Mouse (Mus musculus): Measurements from ENCODE around the gene Olfr20. TPM values are rescaled to one million over a fixed set of nuclear protein-coding genes. Genes with fewer than 3 reads are reported as not detected.

The Olfr20 gene
- total and polyA plus RNA-seq, 2 experiments = 1.8 TPM; not detected in 1

GRCm38 (mm10) chr11:73395374-73395773 lies 44.8 kb downstream of the Olfr20 start:
- TF ChIP-seq CTCF (IDR thresholded peaks at IDR 0.05; ENCODE audit: low read depth, low read length) (no peak), POLR2A (IDR thresholded peaks at IDR 0.05; ENCODE audit: extremely low read depth, insufficient read depth, low read length) (no peak)
- DNase-seq (ENCODE audit: extremely low read depth, low read depth, low spot score) = no peak
- Histone ChIP-seq H3K4me3 (ENCODE audit: insufficient read depth, low read depth, low read length) (no peak overlapping the region), H3K9ac (ENCODE audit: low read depth, low read length) (no peak overlapping the region), H3K4me1 (ENCODE audit: control insufficient read depth, insufficient read depth, low read length) (no peaks in the 10 kb centered on the region), H3K27me3 (ENCODE audit: control insufficient read depth, insufficient read depth, low read length) (no peaks in the 10 kb centered on the region), H3K27ac (replicated peaks; ENCODE audit: insufficient read depth, low read depth, low read length) (no peak overlapping the region), H3K36me3 (ENCODE audit: control insufficient read depth, insufficient read depth, low read length) (no peaks in the 10 kb centered on the region), H3K79me2 (ENCODE audit: control insufficient read depth, insufficient read depth, low read length) (no peaks in the 10 kb centered on the region)
- 63% methylated on average over 4 of the region's 4 CpGs for WGBS

- H3K4me1 ChIP-seq (ENCODE audit: control insufficient read depth, insufficient read depth, low read length) = no peaks in the 10 kb centered on the region
- no peaks in the 10 kb centered on the region for H3K27me3 ChIP-seq (ENCODE audit: control insufficient read depth, insufficient read depth, low read length)
- no peak within 1 kb of the TSS for H3K4me3 ChIP-seq (ENCODE audit: insufficient read depth, low read depth, low read length)
- TF ChIP-seq CTCF (IDR thresholded peaks at IDR 0.05; ENCODE audit: low read depth, low read length) (no peak), POLR2A (IDR thresholded peaks at IDR 0.05; ENCODE audit: extremely low read depth, insufficient read depth, low read length) (no peak)
- DNase-seq (ENCODE audit: extremely low read depth, low read depth, low spot score) = no peak
- H3K36me3 ChIP-seq (ENCODE audit: control insufficient read depth, insufficient read depth, low read length) = no peaks in the 10 kb centered on the region
- no peak within 1 kb of the TSS for H3K9ac ChIP-seq (ENCODE audit: low read depth, low read length)
- H3K79me2 ChIP-seq (ENCODE audit: control insufficient read depth, insufficient read depth, low read length) = no peaks in the 10 kb centered on the region
- no peak within 1 kb of the TSS for H3K27ac ChIP-seq (replicated peaks; ENCODE audit: insufficient read depth, low read depth, low read length)
Observed at GRCm38 (mm10) chr11:73399514-73399913, 48.9 kb downstream of the Olfr20 start, which contains the start of gene Olfr1. Gene Olfr1 (minus strand): TSS chr11:73399614.

Other genes with a start within 250 kb of the Olfr20 start
- gene Haspin, start 212.5 kb upstream of the Olfr20 start, total RNA-seq (2014; rRNA removed) = 0.55 and 0.60 TPM in 2 replicates
- gene Haspin, start 212.5 kb upstream of the Olfr20 start, polyA plus RNA-seq (2012; rRNA removed) = 0.12 and 0.26 TPM in 2 replicates
- 0.09 TPM in 1 of 2 replicates, not detected in the other for gene P2rx5, start 190.4 kb upstream of the Olfr20 start, total RNA-seq (2014; rRNA removed)
- 0.06 TPM in 1 of 2 replicates, not detected in the other for gene P2rx5, start 190.4 kb upstream of the Olfr20 start, polyA plus RNA-seq (2012; rRNA removed)
- 80.9 and 90.9 TPM in 2 replicates for gene Emc6, start 173.7 kb upstream of the Olfr20 start, total RNA-seq (2014; rRNA removed)
- 63.8 and 74.6 TPM in 2 replicates for gene Emc6, start 173.7 kb upstream of the Olfr20 start, polyA plus RNA-seq (2012; rRNA removed)
- gene Tax1bp3, start 173.7 kb upstream of the Olfr20 start, total RNA-seq (2014; rRNA removed) = 11.5 and 13.2 TPM in 2 replicates
- 16.6 and 19.4 TPM in 2 replicates for gene Tax1bp3, start 173.7 kb upstream of the Olfr20 start, polyA plus RNA-seq (2012; rRNA removed)
- 11.5 and 15.6 TPM in 2 replicates for gene Ctns, start 151.7 kb upstream of the Olfr20 start, total RNA-seq (2014; rRNA removed)
- 13.1 and 16.6 TPM in 2 replicates for gene Ctns, start 151.7 kb upstream of the Olfr20 start, polyA plus RNA-seq (2012; rRNA removed)
- gene Shpk, start 151.3 kb upstream of the Olfr20 start, total RNA-seq (2014; rRNA removed) = 38.3 and 38.6 TPM in 2 replicates
- 43.5 and 44.5 TPM in 2 replicates for gene Shpk, start 151.3 kb upstream of the Olfr20 start, polyA plus RNA-seq (2012; rRNA removed)
- 0.18 and 0.20 TPM in 2 replicates for gene Trpv1, start 116.5 kb upstream of the Olfr20 start, total RNA-seq (2014; rRNA removed)
- 0.06 and 0.28 TPM in 2 replicates for gene Trpv1, start 116.5 kb upstream of the Olfr20 start, polyA plus RNA-seq (2012; rRNA removed)
- gene Trpv3, start 83.4 kb upstream of the Olfr20 start, total RNA-seq (2014; rRNA removed) = under 0.01 TPM in 2 replicates
- gene Trpv3, start 83.4 kb upstream of the Olfr20 start, polyA plus RNA-seq (2012; rRNA removed) = 0.01 TPM in 2 replicates
- 32.8 and 40.2 TPM in 2 replicates for gene Aspa, start 21.2 kb upstream of the Olfr20 start, total RNA-seq (2014; rRNA removed)
- 3.2 and 4.2 TPM in 2 replicates for gene Aspa, start 21.2 kb upstream of the Olfr20 start, polyA plus RNA-seq (2012; rRNA removed)
- 0.18 and 0.27 TPM in 2 replicates for gene Gm49340, start 21.0 kb upstream of the Olfr20 start, total RNA-seq (2014; rRNA removed)
- 0.23 TPM in 1 of 2 replicates, not detected in the other for gene Gm49340, start 21.0 kb upstream of the Olfr20 start, polyA plus RNA-seq (2012; rRNA removed)
- 5.1 and 5.9 TPM in 2 replicates for gene Spata22, start 21.0 kb upstream of the Olfr20 start, total RNA-seq (2014; rRNA removed)
- 0.73 and 0.94 TPM in 2 replicates for gene Spata22, start 21.0 kb upstream of the Olfr20 start, polyA plus RNA-seq (2012; rRNA removed)
- not detected in 2 replicates for gene Olfr376, start 20.5 kb downstream of the Olfr20 start, total RNA-seq (2014; rRNA removed)
- not detected in 2 replicates for gene Olfr376, start 20.5 kb downstream of the Olfr20 start, polyA plus RNA-seq (2012; rRNA removed)
- not detected in 2 replicates for gene Olfr1, start 48.8 kb downstream of the Olfr20 start, total RNA-seq (2014; rRNA removed)
- not detected in 2 replicates for gene Olfr1, start 48.8 kb downstream of the Olfr20 start, polyA plus RNA-seq (2012; rRNA removed)
- not detected in 2 replicates for gene Olfr378, start 77.7 kb downstream of the Olfr20 start, total RNA-seq (2014; rRNA removed)
- not detected in 2 replicates for gene Olfr378, start 77.7 kb downstream of the Olfr20 start, polyA plus RNA-seq (2012; rRNA removed)
- gene Olfr380, start 106.7 kb downstream of the Olfr20 start, total RNA-seq (2014; rRNA removed) = not detected in 2 replicates
- not detected in 2 replicates for gene Olfr380, start 106.7 kb downstream of the Olfr20 start, polyA plus RNA-seq (2012; rRNA removed)
- gene Olfr381, start 140.8 kb downstream of the Olfr20 start, total RNA-seq (2014; rRNA removed) = not detected in 2 replicates
- not detected in 2 replicates for gene Olfr381, start 140.8 kb downstream of the Olfr20 start, polyA plus RNA-seq (2012; rRNA removed)
- not detected in 2 replicates for gene Olfr382, start 166.4 kb downstream of the Olfr20 start, total RNA-seq (2014; rRNA removed)
- not detected in 2 replicates for gene Olfr382, start 166.4 kb downstream of the Olfr20 start, polyA plus RNA-seq (2012; rRNA removed)
- not detected in 2 replicates for gene Olfr385, start 242.2 kb downstream of the Olfr20 start, total RNA-seq (2014; rRNA removed)
- gene Olfr385, start 242.2 kb downstream of the Olfr20 start, polyA plus RNA-seq (2012; rRNA removed) = not detected in 2 replicates
- gene Olfr384, start 247.8 kb downstream of the Olfr20 start, total RNA-seq (2014; rRNA removed) = not detected in 2 replicates
- gene Olfr384, start 247.8 kb downstream of the Olfr20 start, polyA plus RNA-seq (2012; rRNA removed) = not detected in 2 replicates